Mouse (Mus musculus) lung, adult 2 months (tissue): ENCODE measurements around the gene Sel1l3. TPM values are rescaled to one million over a fixed set of nuclear protein-coding genes. Genes with fewer than 3 reads are reported as not detected.

Experiments used
- DNase-seq: peaks from one replicate; pipeline ENCODE4 v3.0.0; 2022
- H3K4me1 ChIP-seq: fragments of 200-500 bp; 2 replicates; pipeline ENCODE4 v1.6.1; 2011; ENCODE audit warnings: low read length; ENCODE audit not compliant: control insufficient read depth, insufficient read depth
- H3K4me3 ChIP-seq: fragments of 200-500 bp; replicated peaks from 2 replicates; pipeline ENCODE3; 2011; ENCODE audit warnings: low read depth, mild to moderate bottlenecking, control low read depth, low read length; ENCODE audit errors: extremely low read depth
- CTCF ChIP-seq: fragments of 200-500 bp; IDR thresholded peaks from 2 replicates; pipeline ENCODE4 v1.5.1; 2011; ENCODE audit warnings: mild to moderate bottlenecking, low read length, control low read depth; ENCODE audit not compliant: insufficient read depth
- POLR2A ChIP-seq: fragments of 200-500 bp; IDR thresholded peaks from 2 replicates; pipeline ENCODE4 v1.6.1; 2011; ENCODE audit warnings: low read depth, mild to moderate bottlenecking, control low read depth, low read length, borderline replicate concordance; ENCODE audit errors: extremely low read depth
- WGBS: fragments of 180-500 bp; shearing (Covaris S2); methylation state at CpG from one replicate; pipeline ENCODE4 v1.1.7; 2018; 5-methylcytosine and 5-hydroxymethylcytosine counted together
- polyA plus RNA-seq: library from polyadenylated mRNA; depleted of rRNA; stranded (reverse); fragments of >200 nt; gene quantifications from 2 replicates; pipeline ENCODE4 v1.2.3, GENCODE M21; 2012; rRNA removed

Gene Sel1l3
- polyA plus RNA-seq, 1 experiment, result 2.1 TPM

DNA sequence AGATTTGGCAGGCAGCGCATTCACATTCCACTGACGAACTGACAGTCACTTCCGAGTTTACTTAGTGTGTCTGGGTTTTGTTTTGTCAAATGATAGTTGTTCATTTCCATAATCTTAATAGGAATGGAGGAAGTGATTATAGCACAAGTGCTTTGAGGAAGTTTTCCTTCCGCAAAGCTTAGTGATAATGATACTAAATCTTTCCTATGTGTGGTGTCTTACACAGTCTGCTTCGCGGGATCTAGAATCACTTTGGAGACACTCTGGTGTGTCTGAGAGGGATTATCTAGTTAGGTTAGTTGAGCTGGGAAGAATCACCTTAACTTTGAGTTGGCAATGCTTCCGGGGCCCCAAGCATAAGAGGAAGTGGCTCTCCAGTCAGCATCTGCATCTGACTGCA, 126.3 kb downstream of the Sel1l3 start:
- 81% methylated on average over 7 of the region's 7 CpGs for WGBS
- TF ChIP-seq CTCF, result no peak
- no peak for TF ChIP-seq POLR2A
- Histone ChIP-seq H3K4me3 (no peak overlapping the region), H3K4me1 (no peaks in the 10 kb centered on the region)
- no peak for DNase-seq

GRCm38 (mm10) chr5:53078453-53078852, 135.3 kb downstream of the Sel1l3 start:
- no peak for DNase-seq
- WGBS, result 58% methylated on average over 4 of the region's 4 CpGs
- Histone ChIP-seq H3K4me1 (no peaks in the 10 kb centered on the region), H3K4me3 (no peak overlapping the region)
- TF ChIP-seq POLR2A, result no peak
- no peak for TF ChIP-seq CTCF

- Histone ChIP-seq H3K4me3 (no peak overlapping the region), H3K4me1 (no peaks in the 10 kb centered on the region)
- 64% methylated on average over 6 of the region's 6 CpGs for WGBS
- no peak for DNase-seq
- TF ChIP-seq CTCF (no peak), POLR2A (no peak)
Observed at GRCm38 (mm10) chr5:53074553-53074952, 139.2 kb downstream of the Sel1l3 start.

DNA sequence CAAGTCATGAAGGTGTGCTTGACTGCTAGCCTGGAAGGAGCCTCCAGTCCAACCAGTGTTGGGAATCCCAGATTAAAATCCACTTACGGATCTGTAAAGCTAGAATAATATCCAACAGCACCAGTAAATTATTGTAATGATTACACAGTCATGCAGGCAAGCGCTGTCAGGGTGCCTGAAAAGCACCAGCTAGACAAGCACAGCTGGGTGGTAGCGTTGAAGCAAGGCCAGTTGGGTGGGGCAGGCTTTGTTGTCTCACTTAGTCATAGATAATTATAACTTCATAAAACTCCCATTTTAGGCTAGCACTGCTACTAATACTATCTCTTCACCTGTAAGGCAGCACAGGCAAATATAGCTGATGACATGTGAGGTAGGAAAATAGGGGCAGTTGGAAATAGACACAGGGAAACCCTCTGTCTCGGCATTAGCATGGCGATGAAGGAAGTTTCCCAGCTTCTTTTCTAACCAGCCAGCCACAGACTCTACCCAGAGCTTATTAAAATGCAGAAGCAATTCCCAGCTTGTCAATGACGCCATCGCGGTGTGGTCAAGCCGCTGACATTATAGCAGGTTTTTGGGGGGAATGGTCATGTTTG, 152.1 kb downstream of the Sel1l3 start:
- no peak for DNase-seq
- H3K4me1 ChIP-seq, result no peaks in the 10 kb centered on the region
- 83% methylated on average over 9 of the region's 9 CpGs for WGBS
- TF ChIP-seq POLR2A (peak; percentile 42; the same call in 1 of the 2 replicates), CTCF (no peak)
- no peak overlapping the region for H3K4me3 ChIP-seq

Other genes with a start within 250 kb of the Sel1l3 start
- gene Slc34a2, start 175.8 kb downstream of the Sel1l3 start, polyA plus RNA-seq, result 1,059 and 1,222 TPM in 2 replicates
- 27.9 and 49.9 TPM in 2 replicates for gene Smim20, start 53.2 kb upstream of the Sel1l3 start, polyA plus RNA-seq